Mouse (Mus musculus) olfactory bulb, adult 2 months (tissue): ENCODE measurements around the gene Anapc15.

Source experiments
- CTCF ChIP-seq: fragments of 200-500 bp; IDR thresholded peaks from 2 replicates; pipeline ENCODE4 v1.5.1; 2012; ENCODE audit warnings: low read depth, mild to moderate bottlenecking, low read length, moderate library complexity; ENCODE audit not compliant: insufficient read depth
- POLR2A ChIP-seq: fragments of 200-500 bp; IDR thresholded peaks from 2 replicates; pipeline ENCODE4 v1.6.1; 2012; ENCODE audit warnings: mild to moderate bottlenecking, low read depth, low read length, moderate library complexity; ENCODE audit not compliant: insufficient read depth

- no peak for TF ChIP-seq CTCF
- TF ChIP-seq POLR2A = no peak
These were observed at the start of gene Anapc15 for GRCm38 (mm10) chr7:101863415-101863814.
